Mouse (Mus musculus) bone marrow macrophage, adult 2 months (primary cell): Measurements from ENCODE around the gene 2810006K23Rik. TPM values are rescaled to one million over a fixed set of nuclear protein-coding genes. Genes with fewer than 3 reads are reported as not detected.
A peak's percentile ranks its signal among the peaks of the same experiment; 100 is the strongest.
"Not testable (repeated sequence)": the region's sequence is repeated elsewhere in the genome, so short reads cannot be mapped to it uniquely, and the experiment has no call there.

Experiments
- H3K27ac ChIP-seq: 2 replicates; pipeline ENCODE4 v1.5.1; 2012; ENCODE audit warnings: low read depth, low read length; ENCODE audit not compliant: insufficient read depth
- H3K4me1 ChIP-seq: 2 replicates; pipeline ENCODE4 v1.6.1; 2012; ENCODE audit warnings: low read length; ENCODE audit not compliant: control insufficient read depth, insufficient read depth
- H3K4me3 ChIP-seq: 2 replicates; pipeline ENCODE4 v1.5.1; 2012; ENCODE audit warnings: mild to moderate bottlenecking, low read length, moderate library complexity; ENCODE audit not compliant: insufficient read depth
- CTCF ChIP-seq: IDR thresholded peaks from 2 replicates; pipeline ENCODE4 v1.5.1; 2012; ENCODE audit warnings: low read depth, mild to moderate bottlenecking, low read length, moderate library complexity
- POLR2A ChIP-seq: IDR thresholded peaks from 2 replicates; pipeline ENCODE4 v1.6.1; 2012; ENCODE audit warnings: mild to moderate bottlenecking, low read depth, low read length, borderline replicate concordance
- polyA plus RNA-seq: library from polyadenylated mRNA; stranded (reverse); fragments of >200 nt; gene quantifications from 2 replicates; pipeline ENCODE4 v1.2.4, GENCODE M21; 2012; ENCODE audit not compliant: missing spikeins, insufficient read depth, insufficient read length

The 2810006K23Rik gene
- 12.4 and 12.5 TPM in 2 replicates for polyA plus RNA-seq

DNA sequence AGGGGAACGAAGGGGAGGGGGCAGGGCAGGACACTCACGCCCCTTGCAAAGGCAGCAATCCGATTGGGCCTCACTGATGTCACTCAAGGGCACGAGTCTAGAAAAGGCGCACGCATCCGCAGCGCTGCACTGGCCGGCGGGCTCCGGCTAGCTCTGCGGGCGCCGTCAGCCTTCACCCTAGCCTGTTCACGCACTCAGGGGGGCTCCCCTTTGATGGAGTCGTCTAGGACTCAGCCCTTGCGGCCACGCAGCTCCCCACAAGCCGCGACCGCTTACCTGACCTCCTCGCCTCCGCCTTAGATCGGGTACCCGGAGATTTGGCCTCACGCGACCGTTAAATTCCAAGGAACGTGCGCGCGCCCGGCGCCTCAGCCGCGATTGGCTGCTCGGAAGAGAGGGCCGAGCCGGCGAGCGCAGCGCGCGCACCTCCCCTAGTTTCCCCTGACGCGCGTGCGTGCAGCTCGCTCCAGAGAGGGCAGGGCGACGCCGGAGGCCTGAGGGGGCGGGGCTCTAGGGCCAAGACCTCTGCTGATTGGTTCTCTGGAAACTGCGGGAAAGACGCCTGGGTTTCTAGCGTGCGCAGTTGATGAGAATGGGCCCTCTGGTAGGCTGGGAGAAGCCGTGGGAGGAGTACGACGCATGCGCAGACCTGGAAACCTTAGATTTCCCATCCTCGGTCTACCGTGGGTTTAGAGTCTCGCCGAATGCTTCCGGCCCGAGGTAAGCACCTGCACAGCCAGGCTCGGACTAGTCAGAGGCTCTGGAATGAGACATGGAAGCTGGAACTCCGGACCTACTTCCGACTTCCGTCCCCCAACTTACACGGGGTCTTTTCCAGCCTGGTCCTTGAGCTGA, at the start of gene 2810006K23Rik, which contains the start of gene Mphosph9:
Gene 2810006K23Rik (plus strand): TSS at position 580 of the 855 bp plus-strand sequence.
Gene Mphosph9 (minus strand): TSS at position 463 of the 855 bp plus-strand sequence.
- Histone ChIP-seq H3K4me1 (peaks cover 22% of the 10 kb centered on the region), H3K4me3 (peak within 1 kb of the TSS; percentile 87), H3K27ac (peak within 1 kb of the TSS; percentile 77)
- TF ChIP-seq POLR2A = peak; percentile 95
- no peak for TF ChIP-seq CTCF

DNA sequence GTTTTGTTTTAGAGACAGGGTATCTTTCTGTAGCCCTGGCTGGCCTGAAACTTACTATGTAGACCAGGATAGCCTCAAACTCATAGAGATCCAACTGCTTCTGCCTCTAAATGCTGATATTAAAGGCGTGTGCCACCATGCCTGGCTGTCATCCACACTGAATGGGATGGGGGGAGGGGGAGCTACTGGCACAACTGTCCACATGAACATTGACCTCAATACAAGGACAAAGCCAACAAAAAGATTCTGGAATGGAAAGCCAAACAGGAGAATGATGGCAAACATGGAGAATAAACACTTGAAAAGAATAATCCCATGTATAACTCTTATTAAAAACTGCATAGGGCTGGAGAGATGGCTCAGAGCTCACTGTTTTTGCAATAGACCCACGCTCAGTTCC, 45.0 kb upstream of the 2810006K23Rik start:
- H3K27ac ChIP-seq = no peak overlapping the region
- no peak overlapping the region for H3K4me3 ChIP-seq
- H3K4me1 ChIP-seq = no peaks in the 10 kb centered on the region
- TF ChIP-seq POLR2A (no peak), CTCF (no peak)

DNA sequence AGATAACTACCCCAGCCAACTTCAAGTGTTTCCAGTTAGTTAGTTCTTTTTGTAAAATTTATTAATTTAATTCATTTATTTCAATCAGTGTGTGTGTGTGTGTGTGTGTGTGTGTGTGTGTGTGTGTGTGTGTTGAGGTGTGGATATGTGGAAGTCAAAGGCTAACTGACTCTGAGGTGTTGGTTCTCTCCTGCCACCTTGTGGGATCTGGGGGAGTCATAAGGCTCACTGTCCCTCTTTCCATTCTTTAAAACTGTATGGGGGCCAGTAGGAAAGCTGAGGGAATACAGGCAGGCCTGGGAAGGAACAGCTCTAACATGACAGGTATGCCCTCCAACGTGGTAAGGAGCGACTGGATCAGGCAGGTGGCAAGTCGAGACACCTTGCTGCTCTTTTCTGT, 43.6 kb upstream of the 2810006K23Rik start:
- no peak for TF ChIP-seq CTCF
- no peak for TF ChIP-seq POLR2A
- H3K4me1 ChIP-seq = no peaks in the 10 kb centered on the region
- H3K27ac ChIP-seq = no peak overlapping the region
- no peak overlapping the region for H3K4me3 ChIP-seq

DNA sequence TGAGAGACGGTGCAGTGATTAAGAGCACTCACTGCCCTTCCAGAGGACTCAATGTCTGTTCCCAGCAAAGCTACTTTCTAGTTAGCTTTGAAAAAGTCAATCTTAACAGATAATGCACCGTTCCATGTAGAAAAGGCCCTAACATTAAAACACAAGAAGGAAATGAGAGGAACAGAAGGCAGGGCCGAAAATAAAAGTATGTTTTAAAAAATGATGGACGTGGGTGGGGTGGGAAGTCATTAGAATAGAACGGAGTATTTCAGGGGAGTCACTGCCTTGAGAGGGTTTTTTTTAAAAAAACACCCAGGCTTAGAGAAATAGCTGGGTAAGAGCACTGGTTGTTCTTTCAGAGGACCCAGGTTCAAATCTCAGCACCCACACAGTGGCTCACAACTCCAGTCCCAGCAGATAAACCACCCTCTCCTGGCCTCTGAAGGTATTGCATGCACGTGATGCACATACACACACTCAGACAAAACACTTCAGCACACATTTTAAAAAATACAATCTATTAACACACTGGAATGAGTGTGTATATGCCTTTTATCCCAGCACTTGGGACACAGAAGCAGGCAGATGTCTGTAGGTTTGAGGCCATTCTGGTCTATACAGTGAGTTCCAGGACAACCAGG, 40.2 kb upstream of the 2810006K23Rik start:
- TF ChIP-seq POLR2A = no peak
- TF ChIP-seq CTCF = no peak
- H3K4me3 ChIP-seq = no peak overlapping the region
- H3K27ac ChIP-seq = no peak overlapping the region
- no peaks in the 10 kb centered on the region for H3K4me1 ChIP-seq

DNA sequence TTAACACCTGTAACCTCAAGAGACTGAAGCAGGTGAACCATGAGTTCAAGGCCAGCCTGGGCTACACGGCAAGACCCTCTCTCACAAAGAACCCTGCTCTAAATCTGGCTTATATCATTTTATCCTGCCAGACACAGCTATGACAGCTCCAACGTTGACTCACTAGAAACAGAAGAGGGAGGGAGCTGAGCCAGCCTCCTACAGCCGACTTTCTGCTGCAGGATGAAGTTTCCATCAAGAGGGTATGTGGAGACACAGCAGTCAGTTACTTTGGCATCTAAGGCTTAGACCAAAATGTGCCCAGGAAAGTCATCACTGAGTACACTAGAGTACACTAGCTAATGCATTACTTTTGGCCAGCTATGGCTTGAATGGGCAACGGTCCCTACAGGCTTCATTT, 37.7 kb upstream of the 2810006K23Rik start:
- H3K4me3 ChIP-seq = no peak overlapping the region
- H3K4me1 ChIP-seq = no peaks in the 10 kb centered on the region
- TF ChIP-seq CTCF (no peak), POLR2A (no peak)
- no peak overlapping the region for H3K27ac ChIP-seq

DNA sequence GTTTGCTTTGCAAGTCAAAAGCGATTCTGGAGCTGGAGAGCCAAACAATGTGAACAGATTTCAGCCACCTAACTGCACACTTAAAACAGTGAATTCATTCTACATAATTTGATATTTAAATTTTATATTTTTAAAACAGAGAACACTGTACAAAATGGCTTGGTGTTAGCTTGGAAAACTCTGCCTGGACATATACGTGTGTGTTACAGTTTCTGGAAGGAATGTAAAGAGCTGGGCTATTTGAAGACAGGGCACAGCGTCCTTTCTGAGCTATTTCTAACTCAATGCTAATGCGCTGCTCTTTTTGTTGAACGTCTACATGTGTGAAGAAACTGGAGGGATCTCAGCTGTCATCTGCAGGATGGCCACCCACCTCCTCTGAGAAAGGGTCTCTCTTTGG, 33.9 kb upstream of the 2810006K23Rik start:
- Histone ChIP-seq H3K4me1 (no peaks in the 10 kb centered on the region), H3K4me3 (no peak overlapping the region), H3K27ac (no peak overlapping the region)
- TF ChIP-seq CTCF (no peak), POLR2A (no peak)

DNA sequence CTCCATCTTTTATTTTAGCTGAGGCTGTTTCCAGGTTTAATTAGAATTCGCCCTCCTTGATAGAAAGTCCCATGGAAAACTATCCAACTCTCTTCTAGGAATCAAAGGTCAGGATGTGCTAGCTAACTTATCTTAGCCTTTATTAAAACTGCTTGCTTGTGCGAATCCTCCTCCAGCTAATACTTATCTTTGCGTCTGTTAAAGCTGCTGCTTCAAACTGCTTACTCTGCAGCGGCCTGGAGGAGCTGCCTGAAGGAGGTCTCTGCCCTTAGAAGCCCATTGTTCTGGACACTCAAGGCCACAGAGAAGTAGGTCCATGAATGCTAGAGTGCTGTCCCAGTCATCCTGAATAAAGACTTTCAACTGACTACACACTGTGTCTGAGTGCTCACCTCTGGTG, 31.4 kb upstream of the 2810006K23Rik start:
- TF ChIP-seq POLR2A (no peak), CTCF (no peak)
- Histone ChIP-seq H3K4me3 (no peak overlapping the region), H3K4me1 (no peaks in the 10 kb centered on the region), H3K27ac (no peak overlapping the region)

DNA sequence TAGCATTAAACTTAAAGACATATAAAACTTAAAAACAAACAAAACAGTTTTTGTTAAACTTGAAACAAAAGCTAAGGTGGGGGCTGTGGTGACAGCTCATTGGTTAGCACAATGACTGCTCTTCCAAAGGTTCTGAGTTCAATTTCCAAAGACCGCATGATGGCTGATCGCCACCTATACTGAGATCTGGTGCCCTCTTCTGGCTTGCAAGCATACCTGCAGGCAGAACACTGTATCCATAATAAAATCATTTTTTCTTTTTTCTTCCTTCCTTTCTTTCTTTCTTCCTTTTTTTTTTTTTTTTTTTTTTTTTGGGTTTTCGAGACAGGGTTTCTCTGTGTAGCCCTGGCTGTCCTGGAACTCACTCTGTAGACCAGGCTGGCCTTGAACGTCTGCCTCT, 28.6 kb upstream of the 2810006K23Rik start:
- not testable (repeated sequence) for H3K27ac ChIP-seq, H3K4me1 ChIP-seq, H3K4me3 ChIP-seq
- peak; percentile 51; the same call in 1 of the 2 replicates for TF ChIP-seq CTCF

DNA sequence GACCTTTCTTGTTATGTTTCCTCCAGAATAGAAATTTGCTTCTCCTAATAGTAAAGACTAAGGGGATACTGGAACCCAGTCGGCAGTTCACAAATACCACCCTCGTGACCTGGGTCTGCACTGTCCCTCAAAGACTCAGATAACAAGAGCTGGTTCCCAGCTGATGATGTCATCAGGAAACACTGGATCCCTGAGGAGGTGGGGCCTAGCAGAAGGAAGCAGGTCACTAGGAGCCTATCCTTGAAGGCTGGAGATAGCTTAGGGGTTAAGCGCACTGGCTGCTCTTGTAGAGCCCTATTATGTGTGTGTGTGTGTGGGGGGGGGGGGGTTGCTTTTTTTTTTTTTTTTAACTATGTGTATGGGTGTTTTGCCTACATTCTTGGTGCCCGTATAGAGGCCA, 27.8 kb upstream of the 2810006K23Rik start:
- TF ChIP-seq POLR2A (no peak), CTCF (no peak)
- peaks cover 7% of the 10 kb centered on the region; the same call in 1 of the 2 replicates for H3K4me1 ChIP-seq
- H3K27ac ChIP-seq = no peak overlapping the region
- no peak overlapping the region for H3K4me3 ChIP-seq

DNA sequence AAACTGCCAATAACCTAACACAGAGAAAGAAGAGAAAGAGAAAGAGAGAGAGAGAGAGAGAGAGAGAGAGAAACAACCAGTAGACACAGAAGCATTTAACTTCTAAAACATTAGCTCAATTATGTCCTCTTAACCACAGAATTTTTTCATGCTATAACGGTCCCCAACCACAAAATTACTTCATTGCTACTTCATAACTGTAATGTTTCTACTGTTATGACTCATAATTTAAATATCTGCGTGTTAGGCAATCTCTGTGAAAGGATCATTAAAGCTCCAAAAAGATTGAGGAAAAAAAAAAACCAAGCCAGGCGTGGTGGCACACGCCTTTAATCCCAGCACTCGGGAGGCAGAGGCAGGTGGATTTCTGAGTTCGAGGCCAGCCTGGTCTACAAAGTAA, 25.0 kb upstream of the 2810006K23Rik start:
- not testable (repeated sequence) for H3K27ac ChIP-seq, H3K4me1 ChIP-seq, H3K4me3 ChIP-seq

DNA sequence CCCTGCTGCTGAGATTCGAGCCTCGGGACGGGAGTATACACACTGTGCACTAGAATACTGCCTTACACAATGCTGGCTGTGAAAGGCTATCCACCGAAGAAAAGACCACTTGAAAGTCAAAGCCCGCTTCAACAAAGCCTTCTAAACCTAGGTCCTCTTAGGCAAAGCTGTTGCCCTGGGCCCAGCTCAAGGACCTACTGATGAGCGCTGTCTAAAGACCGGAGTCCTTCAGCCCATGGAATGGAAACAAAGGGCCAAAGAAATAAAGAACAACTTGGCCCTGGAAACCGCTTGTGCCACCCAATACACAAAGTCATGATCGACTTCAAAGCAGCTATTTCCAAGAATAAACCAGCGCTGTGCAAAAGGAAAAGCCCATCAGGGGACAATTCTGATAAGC, 18.7 kb upstream of the 2810006K23Rik start:
- Histone ChIP-seq H3K4me3 (no peak overlapping the region), H3K27ac (no peak overlapping the region), H3K4me1 (no peaks in the 10 kb centered on the region)
- no peak for TF ChIP-seq POLR2A
- TF ChIP-seq CTCF = no peak
